Comparison of ENCODE assay signal across 8 mouse cellular contexts in genomic region chr2:179976628-179977343, GRCm38 (mm10). TPM values are rescaled to one million over a fixed set of nuclear protein-coding genes. Genes with fewer than 3 reads are reported as not detected.
A peak's percentile ranks its signal among the peaks of the same experiment; 100 is the strongest.
DNase-seq lines count a peak whose midpoint lies in the region; ATAC-seq and TF ChIP-seq lines count a peak whose summit lies in the region.

Gene Taf4, minus strand, starts transcription at chr2:179976646.

- H3K4me1 ChIP-seq in CH12.LX (ENCODE audit: control insufficient read depth in 1 of 2, insufficient read depth in 2 of 2): peaks cover 14 to 40% of the 10 kb centered on the region in 2 experiments
- H3K4me1 ChIP-seq in forebrain, embryonic 12.5 days: peaks cover 43% of the 10 kb centered on the region
- peaks cover 54% of the 10 kb centered on the region for H3K4me1 ChIP-seq in heart, postnatal 0 days (ENCODE audit: control insufficient read depth, insufficient read depth)
- peaks cover 41% of the 10 kb centered on the region for H3K4me1 ChIP-seq in liver, embryonic 16.5 days (ENCODE audit: control insufficient read depth, low read depth, low read length)
- H3K4me1 ChIP-seq in neural tube, embryonic 12.5 days: peaks cover 40% of the 10 kb centered on the region
- H3K4me1 ChIP-seq in stomach, postnatal 0 days (replicated peaks; ENCODE audit: control insufficient read depth, insufficient read depth): peaks cover 9% of the 10 kb centered on the region; the same call in 1 of the 2 replicates

- peak; percentile 65 for DNase-seq in CH12.LX (ENCODE audit: extremely low read depth)
- DNase-seq in c-Kit-positive CD71-positive TER-119-negative erythroid progenitor cells, embryonic 14.5 days (ENCODE audit: low read depth): peak; percentile 61
- peak; percentile 76 for DNase-seq in heart, postnatal 0 days (ENCODE audit: low spot score)
- DNase-seq in kidney, postnatal 4 days: peak; percentile 89 to 94
- peak; percentile 88 for DNase-seq in stomach, postnatal 0 days (ENCODE audit: low spot score)

- dilution Hi-C loops in CH12.LX (cut with MboI; ENCODE audit: extremely low pct_ligation_motif_present, extremely low pct_unique_long_range_greater_than_20kb, low sequenced_read_pairs): no loop called here

- peak within 1 kb of the TSS; percentile 63 for H3K4me2 ChIP-seq in CH12.LX (ENCODE audit: insufficient read depth, low read depth, poor library complexity, severe bottlenecking)
- H3K4me2 ChIP-seq in forebrain, embryonic 12.5 days: peak within 1 kb of the TSS; percentile 100
- H3K4me2 ChIP-seq in heart, postnatal 0 days (ENCODE audit: low read depth, low read length): peak within 1 kb of the TSS; percentile 97
- H3K4me2 ChIP-seq in liver, embryonic 16.5 days (ENCODE audit: low read depth, low read length): peak within 1 kb of the TSS; percentile 97
- H3K4me2 ChIP-seq in neural tube, embryonic 12.5 days (replicated peaks): peak within 1 kb of the TSS; percentile 91
- H3K4me2 ChIP-seq in stomach, postnatal 0 days (replicated peaks; ENCODE audit: low read depth): peak within 1 kb of the TSS; percentile 91

- no peak for TF ChIP-seq CTCF in CH12.LX (conservative IDR thresholded peaks at IDR 0.05 in 1 of 2, IDR thresholded peaks at IDR 0.05 in 1 of 2; ENCODE audit: low read depth in 2 of 2, low read length in 2 of 2)
- TF ChIP-seq CTCF in heart, postnatal 0 days (IDR thresholded peaks at IDR 0.05; ENCODE audit: low read depth): no peak
- TF ChIP-seq CTCF in stomach, postnatal 0 days (IDR thresholded peaks at IDR 0.05; ENCODE audit: low read depth): no peak

- peak within 1 kb of the TSS; percentile 79 to 90 (median 85) for H3K4me3 ChIP-seq in CH12.LX (replicated peaks in 1 of 3; ENCODE audit: low read depth in 2 of 3, low read length in 2 of 3, poor library complexity in 1 of 3)
- H3K4me3 ChIP-seq in forebrain, embryonic 12.5 days (replicated peaks): peak within 1 kb of the TSS; percentile 77
- H3K4me3 ChIP-seq in heart, postnatal 0 days (ENCODE audit: low read depth, low read length): peak within 1 kb of the TSS; percentile 66
- H3K4me3 ChIP-seq in liver, embryonic 16.5 days (ENCODE audit: low read depth, low read length): peak within 1 kb of the TSS; percentile 90
- peak within 1 kb of the TSS; percentile 83 for H3K4me3 ChIP-seq in neural tube, embryonic 12.5 days
- peak within 1 kb of the TSS; percentile 88 for H3K4me3 ChIP-seq in stomach, postnatal 0 days (ENCODE audit: low read depth, low read length)

- no peak for TF ChIP-seq RAD21 in CH12.LX (IDR thresholded peaks at IDR 0.05; ENCODE audit: low read depth, low read length)

- peak; percentile 97 for ATAC-seq in forebrain, embryonic 12.5 days (ENCODE audit: low FRiP score)
- ATAC-seq in heart, postnatal 0 days (ENCODE audit: insufficient read depth, low read depth): peak; percentile 85
- ATAC-seq in liver, embryonic 16.5 days (ENCODE audit: low read depth): peak; percentile 90
- peak; percentile 97 for ATAC-seq in neural tube, embryonic 12.5 days (ENCODE audit: low FRiP score, low read depth)
- ATAC-seq in stomach, postnatal 0 days (ENCODE audit: low FRiP score, low TSS enrichment): peak; percentile 86

- no peaks in the 10 kb centered on the region for H3K9me3 ChIP-seq in CH12.LX (replicated peaks; ENCODE audit: low read length)
- no peaks in the 10 kb centered on the region for H3K9me3 ChIP-seq in forebrain, embryonic 12.5 days
- H3K9me3 ChIP-seq in heart, postnatal 0 days (replicated peaks; ENCODE audit: control insufficient read depth, low read length): no peaks in the 10 kb centered on the region
- H3K9me3 ChIP-seq in liver, embryonic 16.5 days (replicated peaks; ENCODE audit: control insufficient read depth, low read length): no peaks in the 10 kb centered on the region
- no peaks in the 10 kb centered on the region for H3K9me3 ChIP-seq in neural tube, embryonic 12.5 days
- H3K9me3 ChIP-seq in stomach, postnatal 0 days (ENCODE audit: control insufficient read depth, low read length): no peaks in the 10 kb centered on the region

- in situ Hi-C loops in CH12.LX (cut with MboI; ENCODE audit: low pct_ligation_motif_present, low pct_unique_long_range_greater_than_20kb, low sequenced_read_pairs): no loop called here

- H3K36me3 ChIP-seq in CH12.LX (replicated peaks in 1 of 2; ENCODE audit: control insufficient read depth in 1 of 2, insufficient read depth in 1 of 2, low read length in 1 of 2): peaks cover 0 to 11% of the 10 kb centered on the region in 2 experiments
- H3K36me3 ChIP-seq in forebrain, embryonic 12.5 days (replicated peaks): no peaks in the 10 kb centered on the region
- H3K36me3 ChIP-seq in heart, postnatal 0 days (replicated peaks; ENCODE audit: control insufficient read depth, insufficient read depth, low read length): no peaks in the 10 kb centered on the region
- H3K36me3 ChIP-seq in liver, embryonic 16.5 days (ENCODE audit: control insufficient read depth, insufficient read depth): no peaks in the 10 kb centered on the region
- no peaks in the 10 kb centered on the region for H3K36me3 ChIP-seq in neural tube, embryonic 12.5 days
- H3K36me3 ChIP-seq in stomach, postnatal 0 days (ENCODE audit: control insufficient read depth, insufficient read depth, low read length): no peaks in the 10 kb centered on the region

- peak; percentile 100 for TF ChIP-seq POLR2A in CH12.LX (IDR thresholded peaks at IDR 0.05; ENCODE audit: low read depth, low read length)

- under 1% methylated on average over 75 of the region's 84 CpGs for WGBS in forebrain, embryonic 12.5 days
- WGBS in heart, postnatal 0 days: under 1% methylated on average over 64 of the region's 84 CpGs
- WGBS in liver, embryonic 16.5 days (ENCODE audit: insufficient replicate concordance): under 1% methylated on average over 62 of the region's 84 CpGs
- WGBS in neural tube, embryonic 12.5 days: under 1% methylated on average over 57 of the region's 84 CpGs
- WGBS in stomach, postnatal 0 days: under 1% methylated on average over 56 of the region's 84 CpGs

- peaks cover 13% of the 10 kb centered on the region for H3K79me2 ChIP-seq in CH12.LX (replicated peaks; ENCODE audit: control insufficient read depth, extremely low read depth, insufficient read depth, poor library complexity, severe bottlenecking)

- TF ChIP-seq EP300 in CH12.LX (IDR thresholded peaks at IDR 0.05; ENCODE audit: low read length): no peak
- peak; percentile 74; the same call in 1 of the 2 replicates for TF ChIP-seq EP300 in heart, postnatal 0 days (IDR thresholded peaks at IDR 0.05; ENCODE audit: low read depth)
- TF ChIP-seq EP300 in stomach, postnatal 0 days (optimal IDR thresholded peaks at IDR 0.05): peak; percentile 82

- no peaks in the 10 kb centered on the region for H3K27me3 ChIP-seq in CH12.LX (replicated peaks)
- no peaks in the 10 kb centered on the region for H3K27me3 ChIP-seq in forebrain, embryonic 12.5 days
- no peaks in the 10 kb centered on the region for H3K27me3 ChIP-seq in heart, postnatal 0 days (ENCODE audit: control insufficient read depth, insufficient read depth, low read length)
- no peaks in the 10 kb centered on the region for H3K27me3 ChIP-seq in liver, embryonic 16.5 days (ENCODE audit: control insufficient read depth, insufficient read depth, low read depth, low read length)
- no peaks in the 10 kb centered on the region for H3K27me3 ChIP-seq in neural tube, embryonic 12.5 days (replicated peaks)
- no peaks in the 10 kb centered on the region for H3K27me3 ChIP-seq in stomach, postnatal 0 days (ENCODE audit: control insufficient read depth, insufficient read depth, low read length)

- peak within 1 kb of the TSS; percentile 48 for H3K27ac ChIP-seq in CH12.LX (ENCODE audit: insufficient read depth, low read depth)
- peak within 1 kb of the TSS; percentile 94 for H3K27ac ChIP-seq in forebrain, embryonic 12.5 days
- peak within 1 kb of the TSS; percentile 97 for H3K27ac ChIP-seq in heart, postnatal 0 days (ENCODE audit: low read depth)
- H3K27ac ChIP-seq in liver, embryonic 16.5 days (ENCODE audit: low read length): peak within 1 kb of the TSS; percentile 93
- peak within 1 kb of the TSS; percentile 90 for H3K27ac ChIP-seq in neural tube, embryonic 12.5 days
- peak within 1 kb of the TSS; percentile 99 for H3K27ac ChIP-seq in stomach, postnatal 0 days (replicated peaks)

- peak within 1 kb of the TSS; percentile 95 for H3K9ac ChIP-seq in CH12.LX (ENCODE audit: insufficient read depth, low read depth)
- H3K9ac ChIP-seq in forebrain, embryonic 12.5 days: peak within 1 kb of the TSS; percentile 91
- H3K9ac ChIP-seq in heart, postnatal 0 days (replicated peaks; ENCODE audit: low read depth, low read length): peak within 1 kb of the TSS; percentile 86
- peak within 1 kb of the TSS; percentile 98 for H3K9ac ChIP-seq in liver, embryonic 16.5 days (ENCODE audit: low read depth, low read length)
- peak within 1 kb of the TSS; percentile 91 for H3K9ac ChIP-seq in neural tube, embryonic 12.5 days
- peak within 1 kb of the TSS; percentile 99 for H3K9ac ChIP-seq in stomach, postnatal 0 days (ENCODE audit: low read length)

TF ChIP-seq in CH12.LX, 34 proteins besides CTCF, POLR2A, EP300 and RAD21 (continues in another document):
- TF ChIP-seq HCFC1 (IDR thresholded peaks at IDR 0.05; ENCODE audit: low read depth, low read length): peak; percentile 57
- TF ChIP-seq KAT2A (IDR thresholded peaks at IDR 0.05; ENCODE audit: insufficient replicate concordance, low read length): 0 out of 2 replicates have a peak, but pooled peaks have one; percentile 33
- TF ChIP-seq CHD1 (IDR thresholded peaks at IDR 0.05; ENCODE audit: low read depth, low read length): no peak
- TF ChIP-seq ZMIZ1 (IDR thresholded peaks at IDR 0.05; ENCODE audit: low read depth, low read length): peak; percentile 97
- TF ChIP-seq TCF12 (IDR thresholded peaks at IDR 0.05; ENCODE audit: low read depth, low read length): peak; percentile 97
- TF ChIP-seq ZKSCAN1 (IDR thresholded peaks at IDR 0.05; ENCODE audit: borderline replicate concordance, low read depth, low read length): no peak
- no peak for TF ChIP-seq ZC3H11A (IDR thresholded peaks at IDR 0.05; ENCODE audit: low read depth, low read length)
- TF ChIP-seq MAFK (IDR thresholded peaks at IDR 0.05; ENCODE audit: insufficient replicate concordance, low read length): no peak
- 0 out of 2 replicates have a peak, but pooled peaks have one; percentile 32 for TF ChIP-seq ELF1 (IDR thresholded peaks at IDR 0.05; ENCODE audit: low read depth, low read length)
- no peak for TF ChIP-seq JUN (IDR thresholded peaks at IDR 0.05; ENCODE audit: insufficient read depth, low read depth, low read length)

RNA-seq across cellular contexts. Expression of gene Taf4, which starts in this region (rescaled TPM):
- total RNA-seq in CH12.LX (2012; rRNA removed) (5.0 and 5.5 TPM in 2 replicates), CH12.LX (2014; rRNA removed) (3.0 and 3.5 TPM in 2 replicates)
- 14.5 and 19.0 TPM in 2 replicates for polyA plus RNA-seq in CH12.LX (2012; ENCODE audit: insufficient read length, low read depth)
- 5.2 and 5.8 TPM in 2 replicates for polyA plus RNA-seq in forebrain, embryonic 12.5 days (2016; fragmentation: Nextera tagmentation; extraction: Ambion mirVana)
- 4.4 and 5.9 TPM in 2 replicates for total RNA-seq in heart, postnatal 0 days (2014; rRNA removed; ENCODE audit: low replicate concordance)
- polyA plus RNA-seq in heart, postnatal 0 days (2015; fragmentation: Nextera tagmentation; extraction: Ambion mirVana): 1.8 TPM in 2 replicates
- polyA plus RNA-seq in liver, embryonic 16.5 days (2015; fragmentation: Nextera tagmentation; extraction: Ambion mirVana): 1.6 and 1.7 TPM in 2 replicates
- polyA plus RNA-seq in neural tube, embryonic 12.5 days (2016; fragmentation: Nextera tagmentation; extraction: Ambion mirVana): 4.1 and 4.7 TPM in 2 replicates
- 2.1 TPM in 2 replicates for polyA plus RNA-seq in stomach, postnatal 0 days (2015; fragmentation: Nextera tagmentation; extraction: Ambion mirVana)

Comparison
In these comparisons a context has a peak if more than half of its experiments do, and no peak if none do; other contexts are left out.
1. Peak in every context shown above with its lines: DNase-seq, ATAC-seq, H3K4me3 ChIP-seq and H3K27ac ChIP-seq.
2. H3K27ac ChIP-seq: peak in every context shown above with its lines; median percentile 99 in stomach, postnatal 0 days; 97 in heart, postnatal 0 days; 94 in forebrain, embryonic 12.5 days; 93 in liver, embryonic 16.5 days; 90 in neural tube, embryonic 12.5 days; 48 in CH12.LX.